In genomic region chr11:87662407-87662806, GRCm38 (mm10) we compare ENCODE assay signal across 8 mouse cellular contexts. TPM values are rescaled to one million over a fixed set of nuclear protein-coding genes. Genes with fewer than 3 reads are reported as not detected.
DNase-seq lines count a peak whose midpoint lies in the region; ATAC-seq and TF ChIP-seq lines count a peak whose summit lies in the region.

Gene Rnf43, plus strand, starts transcription at chr11:87662722.

- peak within 1 kb of the TSS; percentile 60 to 87 (median 80) for H3K4me3 ChIP-seq in CH12.LX (replicated peaks in 1 of 3; ENCODE audit: low read depth in 2 of 3, low read length in 2 of 3, poor library complexity in 1 of 3)
- H3K4me3 ChIP-seq in forebrain, embryonic 11.5 days (ENCODE audit: low read depth, low read length), result peak within 1 kb of the TSS; percentile 31
- H3K4me3 ChIP-seq in heart, embryonic 16.5 days (ENCODE audit: low read length), result peak within 1 kb of the TSS; percentile 45
- H3K4me3 ChIP-seq in liver, embryonic 15.5 days (replicated peaks), result peak within 1 kb of the TSS; percentile 44
- 0 out of 2 replicates have a peak within 1 kb of the TSS, but pooled peaks have one; percentile 1 for H3K4me3 ChIP-seq in neural tube, embryonic 12.5 days

- peaks cover 45% of the 10 kb centered on the region for H3K79me2 ChIP-seq in CH12.LX (replicated peaks; ENCODE audit: control insufficient read depth, extremely low read depth, insufficient read depth, poor library complexity, severe bottlenecking)

- peak; percentile 89 to 99 for TF ChIP-seq CTCF in CH12.LX (conservative IDR thresholded peaks at IDR 0.05 in 1 of 2, IDR thresholded peaks at IDR 0.05 in 1 of 2; ENCODE audit: low read depth in 2 of 2, low read length in 2 of 2)

- H3K9me3 ChIP-seq in CH12.LX (replicated peaks; ENCODE audit: low read length), result no peaks in the 10 kb centered on the region
- no peaks in the 10 kb centered on the region for H3K9me3 ChIP-seq in forebrain, embryonic 11.5 days (ENCODE audit: control insufficient read depth, low read length)
- H3K9me3 ChIP-seq in heart, embryonic 16.5 days (replicated peaks; ENCODE audit: control insufficient read depth, low read length), result no peaks in the 10 kb centered on the region
- H3K9me3 ChIP-seq in liver, embryonic 15.5 days (replicated peaks), result no peaks in the 10 kb centered on the region
- no peaks in the 10 kb centered on the region for H3K9me3 ChIP-seq in neural tube, embryonic 12.5 days

- peak within 1 kb of the TSS; percentile 76 for H3K9ac ChIP-seq in CH12.LX (ENCODE audit: insufficient read depth, low read depth)
- H3K9ac ChIP-seq in forebrain, embryonic 11.5 days (ENCODE audit: low read length), result peak within 1 kb of the TSS; percentile 44; the same call in 1 of the 2 replicates
- peak within 1 kb of the TSS; percentile 46 for H3K9ac ChIP-seq in heart, embryonic 16.5 days (ENCODE audit: low read length)
- 0 out of 2 replicates have a peak within 1 kb of the TSS, but pooled peaks have one; percentile 12 for H3K9ac ChIP-seq in liver, embryonic 15.5 days
- H3K9ac ChIP-seq in neural tube, embryonic 12.5 days, result no peak within 1 kb of the TSS

- peak; percentile 21; the same call in 1 of the 2 replicates for ATAC-seq in forebrain, embryonic 11.5 days (replicated peaks; ENCODE audit: low FRiP score)
- peak; percentile 65 for ATAC-seq in heart, embryonic 16.5 days (replicated peaks; ENCODE audit: extremely low read depth, insufficient read depth, low FRiP score)
- peak; percentile 85 for ATAC-seq in liver, embryonic 15.5 days (ENCODE audit: insufficient read depth)
- ATAC-seq in neural tube, embryonic 12.5 days (ENCODE audit: low FRiP score, low read depth), result 0 out of 2 replicates have a peak, but pooled peaks have one; percentile 58

- peak within 1 kb of the TSS; percentile 91 for H3K4me2 ChIP-seq in CH12.LX (ENCODE audit: insufficient read depth, low read depth, poor library complexity, severe bottlenecking)
- H3K4me2 ChIP-seq in forebrain, embryonic 11.5 days (ENCODE audit: low read depth, low read length, severe bottlenecking), result peak within 1 kb of the TSS; percentile 51
- peak within 1 kb of the TSS; percentile 63 for H3K4me2 ChIP-seq in heart, embryonic 16.5 days (ENCODE audit: low read depth, low read length)
- H3K4me2 ChIP-seq in liver, embryonic 15.5 days, result peak within 1 kb of the TSS; percentile 56
- H3K4me2 ChIP-seq in neural tube, embryonic 12.5 days (replicated peaks), result peak within 1 kb of the TSS; percentile 47

- H3K27ac ChIP-seq in CH12.LX (ENCODE audit: insufficient read depth, low read depth), result peak within 1 kb of the TSS; percentile 55
- H3K27ac ChIP-seq in forebrain, embryonic 11.5 days (ENCODE audit: low read depth, low read length), result no peak within 1 kb of the TSS
- no peak within 1 kb of the TSS for H3K27ac ChIP-seq in heart, embryonic 16.5 days (ENCODE audit: low read length)
- H3K27ac ChIP-seq in liver, embryonic 15.5 days (replicated peaks), result 0 out of 2 replicates have a peak within 1 kb of the TSS, but pooled peaks have one; percentile 5
- no peak within 1 kb of the TSS for H3K27ac ChIP-seq in neural tube, embryonic 12.5 days

- peak; percentile 100 for TF ChIP-seq RAD21 in CH12.LX (IDR thresholded peaks at IDR 0.05; ENCODE audit: low read depth, low read length)

- TF ChIP-seq EP300 in CH12.LX (IDR thresholded peaks at IDR 0.05; ENCODE audit: low read length), result peak; percentile 78

- dilution Hi-C loops in CH12.LX (cut with MboI; ENCODE audit: extremely low pct_ligation_motif_present, extremely low pct_unique_long_range_greater_than_20kb, low sequenced_read_pairs), result no loop called here

- peak; percentile 99 for DNase-seq in CH12.LX (ENCODE audit: extremely low read depth)
- DNase-seq in c-Kit-positive CD71-positive TER-119-negative erythroid progenitor cells, embryonic 14.5 days (ENCODE audit: low read depth), result peak; percentile 80
- peak; percentile 87 for DNase-seq in forebrain, embryonic 11.5 days (ENCODE audit: low spot score)
- peak; percentile 94 to 95 for DNase-seq in kidney, postnatal 36 days
- peak; percentile 73 for DNase-seq in telencephalon, adult 2 months (ENCODE audit: low read depth, low spot score)

- TF ChIP-seq POLR2A in CH12.LX (IDR thresholded peaks at IDR 0.05; ENCODE audit: low read depth, low read length), result peak; percentile 82

- in situ Hi-C loops in CH12.LX (cut with MboI; ENCODE audit: low pct_ligation_motif_present, low pct_unique_long_range_greater_than_20kb, low sequenced_read_pairs), result loop anchor here (5.0 kb wide), 1 partner anchor 90 kb away; no protein-coding TSS in a partner anchor

- no peaks in the 10 kb centered on the region for H3K36me3 ChIP-seq in CH12.LX (replicated peaks in 1 of 2; ENCODE audit: control insufficient read depth in 1 of 2, insufficient read depth in 1 of 2, low read length in 1 of 2)
- no peaks in the 10 kb centered on the region for H3K36me3 ChIP-seq in forebrain, embryonic 11.5 days (ENCODE audit: control insufficient read depth, insufficient read depth, low read length)
- no peaks in the 10 kb centered on the region for H3K36me3 ChIP-seq in heart, embryonic 16.5 days (ENCODE audit: control insufficient read depth, insufficient read depth)
- H3K36me3 ChIP-seq in liver, embryonic 15.5 days (replicated peaks), result no peaks in the 10 kb centered on the region
- no peaks in the 10 kb centered on the region for H3K36me3 ChIP-seq in neural tube, embryonic 12.5 days

- under 1% methylated on average over 8 of the region's 8 CpGs for WGBS in forebrain, embryonic 11.5 days
- 0% methylated on average over 8 of the region's 8 CpGs for WGBS in heart, embryonic 16.5 days
- WGBS in liver, embryonic 15.5 days (ENCODE audit: insufficient replicate concordance), result 0% methylated on average over 8 of the region's 8 CpGs
- whole genome bisulfite sequencing in neural tube, embryonic 12.5 days, result under 1% methylated on average over 8 of the region's 8 CpGs

- no peaks in the 10 kb centered on the region for H3K27me3 ChIP-seq in CH12.LX (replicated peaks)
- peaks cover 12% of the 10 kb centered on the region for H3K27me3 ChIP-seq in forebrain, embryonic 11.5 days (ENCODE audit: control insufficient read depth, insufficient read depth, low read length)
- peaks cover 7% of the 10 kb centered on the region; the same call in 1 of the 2 replicates for H3K27me3 ChIP-seq in heart, embryonic 16.5 days (ENCODE audit: control insufficient read depth, insufficient read depth, low read length)
- H3K27me3 ChIP-seq in liver, embryonic 15.5 days, result peaks cover 9% of the 10 kb centered on the region; the same call in 1 of the 2 replicates
- H3K27me3 ChIP-seq in neural tube, embryonic 12.5 days (replicated peaks), result peaks cover 17% of the 10 kb centered on the region; the same call in 1 of the 2 replicates

- H3K4me1 ChIP-seq in CH12.LX (ENCODE audit: control insufficient read depth in 1 of 2, insufficient read depth in 2 of 2), result peaks cover 0 to 6% of the 10 kb centered on the region in 2 experiments; a peak in 2 of 4 replicates
- H3K4me1 ChIP-seq in forebrain, embryonic 11.5 days (replicated peaks; ENCODE audit: control insufficient read depth, insufficient read depth, low read length), result peaks cover 4% of the 10 kb centered on the region; the same call in 1 of the 2 replicates
- peaks cover 2% of the 10 kb centered on the region; the same call in 1 of the 2 replicates for H3K4me1 ChIP-seq in heart, embryonic 16.5 days (ENCODE audit: control insufficient read depth, insufficient read depth, low read length)
- H3K4me1 ChIP-seq in liver, embryonic 15.5 days (replicated peaks), result peaks cover 6% of the 10 kb centered on the region
- H3K4me1 ChIP-seq in neural tube, embryonic 12.5 days, result no peaks in the 10 kb centered on the region; the same call in 1 of the 2 replicates

TF ChIP-seq in CH12.LX, 34 proteins besides CTCF, POLR2A, EP300 and RAD21 (continues in another document):
- TF ChIP-seq NELFE (IDR thresholded peaks at IDR 0.05; ENCODE audit: low read depth, low read length) (peak; percentile 60; the same call in 1 of the 2 replicates), CHD2 (IDR thresholded peaks at IDR 0.05; ENCODE audit: low read length) (peak; percentile 77), BHLHE40 (IDR thresholded peaks at IDR 0.05; ENCODE audit: low read depth, low read length) (peak; percentile 83), GABPA (IDR thresholded peaks at IDR 0.05; ENCODE audit: insufficient replicate concordance, low read depth, low read length) (no peak), POLR2AphosphoS2 (IDR thresholded peaks at IDR 0.05; ENCODE audit: low read depth, low read length) (peak; percentile 53; the same call in 1 of the 2 replicates), MXI1 (IDR thresholded peaks at IDR 0.05; ENCODE audit: low read depth, low read length) (peak; percentile 92), MEF2A (IDR thresholded peaks at IDR 0.05; ENCODE audit: borderline replicate concordance, low read depth, low read length) (peak; percentile 88), ZMIZ1 (IDR thresholded peaks at IDR 0.05; ENCODE audit: low read depth, low read length) (no peak), MAX (IDR thresholded peaks at IDR 0.05; ENCODE audit: low read length) (peak; percentile 90), SMC3 (IDR thresholded peaks at IDR 0.05; ENCODE audit: low read depth, low read length) (peak; percentile 99), HCFC1 (IDR thresholded peaks at IDR 0.05; ENCODE audit: low read depth, low read length) (peak; percentile 58), CHD1 (IDR thresholded peaks at IDR 0.05; ENCODE audit: low read depth, low read length) (no peak), ZNF384 (IDR thresholded peaks at IDR 0.05; ENCODE audit: low read depth, low read length) (peak; percentile 27; the same call in 1 of the 2 replicates), UBTF (IDR thresholded peaks at IDR 0.05; ENCODE audit: low read depth, low read length) (no peak; the same call in 1 of the 2 replicates), PAX5 (IDR thresholded peaks at IDR 0.05; ENCODE audit: low read length) (no peak), USF2 (conservative IDR thresholded peaks at IDR 0.05; ENCODE audit: low read depth, low read length) (no peak), E2F4 (IDR thresholded peaks at IDR 0.05; ENCODE audit: insufficient replicate concordance, low read depth, low read length) (0 out of 2 replicates have a peak, but pooled peaks have one; percentile 70), USF1 (IDR thresholded peaks at IDR 0.05; ENCODE audit: low read depth, low read length) (no peak), KAT2A (IDR thresholded peaks at IDR 0.05; ENCODE audit: insufficient replicate concordance, low read length) (peak; percentile 58; the same call in 1 of the 2 replicates), MYC (IDR thresholded peaks at IDR 0.05; ENCODE audit: low read depth, low read length) (peak; percentile 97)

RNA-seq across cellular contexts. Expression of gene Rnf43, which starts in this region (rescaled TPM):
- total RNA-seq in CH12.LX (2012; rRNA removed) (23.8 and 27.7 TPM in 2 replicates), CH12.LX (2014; rRNA removed) (10.7 and 12.2 TPM in 2 replicates)
- 26.3 and 27.8 TPM in 2 replicates for polyA plus RNA-seq in CH12.LX (2012; ENCODE audit: insufficient read length, low read depth)
- 1.5 and 1.9 TPM in 2 replicates for polyA plus RNA-seq in forebrain, embryonic 11.5 days (2014; fragmentation: Nextera tagmentation; extraction: Ambion mirVana)
- polyA plus RNA-seq in heart, embryonic 16.5 days (2015; fragmentation: Nextera tagmentation; extraction: Ambion mirVana), result 2.1 and 2.4 TPM in 2 replicates
- 5.0 and 5.6 TPM in 2 replicates for polyA plus RNA-seq in liver, embryonic 15.5 days (2015; fragmentation: Nextera tagmentation; extraction: Ambion mirVana)
- polyA plus RNA-seq in neural tube, embryonic 12.5 days (2016; fragmentation: Nextera tagmentation; extraction: Ambion mirVana), result 0.57 and 1.1 TPM in 2 replicates

Comparison
In these comparisons a context has a peak if more than half of its experiments do, and no peak if none do; other contexts are left out.
1. H3K27ac ChIP-seq: peak in CH12.LX (single experiment) and liver, embryonic 15.5 days (single experiment); none in forebrain, embryonic 11.5 days (single experiment), heart, embryonic 16.5 days (single experiment) and neural tube, embryonic 12.5 days (single experiment).
2. H3K4me3 ChIP-seq: peak in every context shown above with its lines; median percentile 80 in CH12.LX; 45 in heart, embryonic 16.5 days; 44 in liver, embryonic 15.5 days; 31 in forebrain, embryonic 11.5 days; 1 in neural tube, embryonic 12.5 days.
3. ATAC-seq: peak in every context shown above with its lines; median percentile 85 in liver, embryonic 15.5 days; 65 in heart, embryonic 16.5 days; 58 in neural tube, embryonic 12.5 days; 21 in forebrain, embryonic 11.5 days.
4. Peak in every context shown above with its lines, with median percentiles within 50 percentile points of each other: DNase-seq and H3K4me2 ChIP-seq.